Mouse (Mus musculus) myocyte (in vitro differentiated cells): ENCODE measurements around the gene Tmem94. TPM values are rescaled to one million over a fixed set of nuclear protein-coding genes. Genes with fewer than 3 reads are reported as not detected.

ENCODE experiments used
- H3K27me3 ChIP-seq: one replicate; pipeline ENCODE4 v1.6.1; 2011; ENCODE audit not compliant: control insufficient read depth, insufficient read depth, insufficient read length
- H3K36me3 ChIP-seq: one replicate; pipeline ENCODE4 v1.6.1; 2011; ENCODE audit not compliant: control insufficient read depth, insufficient read depth
- H3K4me2 ChIP-seq: one replicate; pipeline ENCODE4 v1.6.1; 2011; ENCODE audit warnings: low read depth, control low read depth
- H3K4me3 ChIP-seq: one replicate; pipeline ENCODE4 v1.5.1; 2011; ENCODE audit warnings: mild to moderate bottlenecking, control low read depth, moderate library complexity
- H3K79me2 ChIP-seq: one replicate; pipeline ENCODE4 v1.6.1; 2011; ENCODE audit not compliant: control insufficient read depth, insufficient read depth
- H3ac ChIP-seq: one replicate; pipeline ENCODE4 v1.6.1; 2011; ENCODE audit not compliant: control insufficient read depth, insufficient read length
- CEBPB ChIP-seq: IDR thresholded peaks from 2 replicates; pipeline ENCODE4 v1.6.1; 2011; ENCODE audit warnings: mild to moderate bottlenecking, moderate library complexity; ENCODE audit not compliant: poor library complexity, insufficient read depth, severe bottlenecking
- E2F4 ChIP-seq: IDR thresholded peaks from one replicate; pipeline ENCODE4 v1.6.1; 2011; ENCODE audit warnings: mild to moderate bottlenecking, control low read depth, moderate library complexity; ENCODE audit not compliant: insufficient read depth
- MAX ChIP-seq: IDR thresholded peaks from one replicate; pipeline ENCODE4 v1.6.1; 2011; ENCODE audit warnings: low read depth, mild to moderate bottlenecking, control low read depth
- MYOD1 ChIP-seq, 3 experiments: IDR thresholded peaks; one replicate each; pipeline ENCODE4 v1.6.1; 2011; ENCODE audit warnings: control low read depth in 2 of 3, low read depth in 2 of 3, mild to moderate bottlenecking in 2 of 3, moderate library complexity in 1 of 3; ENCODE audit not compliant: insufficient read length in 2 of 3, control insufficient read depth in 1 of 3
- MYOG ChIP-seq, 3 experiments: IDR thresholded peaks; one replicate each; pipeline ENCODE4 v1.6.1; 2011; ENCODE audit warnings: control low read depth in 2 of 3, low read depth in 2 of 3, mild to moderate bottlenecking in 2 of 3; ENCODE audit not compliant: insufficient read length in 2 of 3, control insufficient read depth in 1 of 3, insufficient read depth in 1 of 3
- POLR2A ChIP-seq: IDR thresholded peaks from one replicate; pipeline ENCODE4 v1.6.1; 2011; ENCODE audit warnings: low read depth, mild to moderate bottlenecking, control low read depth, moderate library complexity; ENCODE audit not compliant: insufficient read length
- POLR2AphosphoS2 ChIP-seq: IDR thresholded peaks from one replicate; pipeline ENCODE4 v1.6.1; 2011; ENCODE audit warnings: low read depth, control low read depth; ENCODE audit not compliant: insufficient read length
- REST ChIP-seq: IDR thresholded peaks from one replicate; pipeline ENCODE4 v1.6.1; 2011; ENCODE audit warnings: mild to moderate bottlenecking, control low read depth, moderate library complexity; ENCODE audit not compliant: insufficient read depth, insufficient read length
- SRF ChIP-seq: IDR thresholded peaks from one replicate; pipeline ENCODE4 v1.6.1; 2011; ENCODE audit warnings: low read depth; ENCODE audit not compliant: control insufficient read depth, insufficient read length
- TCF12 ChIP-seq: IDR thresholded peaks from one replicate; pipeline ENCODE4 v1.6.1; 2011; ENCODE audit warnings: mild to moderate bottlenecking, control low read depth; ENCODE audit not compliant: poor library complexity, insufficient read depth, severe bottlenecking
- TCF3 ChIP-seq: IDR thresholded peaks from one replicate; pipeline ENCODE4 v1.6.1; 2011; ENCODE audit warnings: low read depth, control low read depth; ENCODE audit not compliant: insufficient read length
- USF1 ChIP-seq: IDR thresholded peaks from one replicate; pipeline ENCODE4 v1.6.1; 2011; ENCODE audit warnings: low read depth, mild to moderate bottlenecking, control low read depth, moderate library complexity
- polyA plus RNA-seq: library from polyadenylated mRNA; unstranded; fragments of >200 nt; fragmentation: generic; extraction: Trizol; gene quantifications from one replicate; pipeline ENCODE4 v1.2.1, GENCODE M21; 2012; ENCODE audit warnings: missing spikeins

The Tmem94 gene
- polyA plus RNA-seq, 1 experiment = 19.6 TPM

DNA sequence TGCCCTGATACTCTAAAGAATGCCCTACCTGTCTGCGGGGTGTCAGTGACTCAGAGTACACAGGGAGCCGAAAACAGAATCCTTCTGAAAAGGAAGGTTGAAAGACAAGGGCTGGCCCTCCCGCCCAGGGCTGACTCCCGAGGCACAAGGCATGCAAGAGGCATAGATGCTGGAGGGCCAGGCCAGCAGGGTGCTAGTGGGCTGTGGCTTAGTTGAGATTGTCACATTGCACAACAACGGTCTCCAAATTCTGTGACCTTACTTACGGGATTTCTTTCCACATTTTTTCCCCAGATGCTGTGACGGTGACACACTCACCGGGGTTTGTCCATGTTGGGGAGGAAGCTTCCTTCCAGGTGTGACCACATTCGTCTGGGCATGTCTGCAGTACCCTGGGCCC lies 11.7 kb downstream of the Tmem94 start:
- no peak for TF ChIP-seq SRF
- no peak for TF ChIP-seq E2F4
- no peak for TF ChIP-seq MYOD1 (IDR thresholded peaks at IDR 0.05; ENCODE audit: control insufficient read depth in 1 of 3, insufficient read length in 2 of 3, low read depth in 2 of 3)
- no peak for TF ChIP-seq TCF3
- TF ChIP-seq MAX = no peak
- TF ChIP-seq MYOG (IDR thresholded peaks at IDR 0.05; ENCODE audit: control insufficient read depth in 1 of 3, insufficient read depth in 1 of 3, insufficient read length in 2 of 3, low read depth in 2 of 3) = no peak
- no peak for TF ChIP-seq REST
- TF ChIP-seq POLR2A = no peak
- no peak for TF ChIP-seq CEBPB
- TF ChIP-seq POLR2AphosphoS2 = no peak
- TF ChIP-seq USF1 = no peak
- TF ChIP-seq TCF12 = no peak
- no peak overlapping the region for H3K4me3 ChIP-seq
- no peaks in the 10 kb centered on the region for H3K27me3 ChIP-seq
- no peaks in the 10 kb centered on the region for H3K79me2 ChIP-seq
- H3K36me3 ChIP-seq = no peaks in the 10 kb centered on the region
- no peak overlapping the region for H3K4me2 ChIP-seq
- H3ac ChIP-seq = no peak overlapping the region

DNA sequence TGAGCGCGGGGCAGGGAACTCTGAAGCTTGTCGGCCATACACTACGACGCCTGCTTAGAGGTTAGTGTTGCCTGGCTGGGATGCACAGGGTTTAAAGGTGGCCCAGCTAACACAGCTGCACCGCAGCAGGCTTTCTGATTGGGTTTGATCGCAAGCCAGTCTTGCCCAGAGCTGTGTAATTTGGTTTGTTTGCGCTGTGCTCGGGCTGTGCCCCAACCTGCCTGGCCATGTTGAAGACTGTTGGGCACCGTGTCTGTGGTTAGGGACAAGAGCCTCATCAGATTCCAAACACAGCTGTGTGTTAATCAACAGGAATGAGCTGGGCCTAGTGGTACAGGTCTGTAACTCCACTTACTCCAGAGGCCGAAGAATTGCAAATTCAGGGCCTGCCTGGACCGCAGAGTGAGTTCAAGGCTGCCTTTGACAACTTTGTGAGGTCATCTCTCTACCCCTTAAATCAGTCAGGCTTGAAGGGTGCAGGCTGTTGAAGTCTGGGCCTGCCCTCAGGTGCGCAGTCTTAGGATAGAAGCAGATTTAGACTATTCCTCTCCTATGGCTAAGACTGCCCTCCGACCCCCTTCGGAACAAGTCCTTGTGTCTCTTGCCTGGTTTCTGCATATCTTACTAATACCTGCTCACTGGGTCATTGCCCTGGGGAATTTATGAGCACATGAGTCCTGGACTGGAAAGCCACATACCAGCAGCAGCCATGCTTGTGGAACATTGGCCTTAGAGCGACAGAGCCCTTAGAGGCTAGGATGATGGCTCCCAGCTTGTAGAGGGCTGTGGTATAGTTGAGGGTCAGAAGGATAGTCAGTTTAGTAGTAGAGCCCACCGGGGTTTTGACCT lies 12.5 kb downstream of the Tmem94 start:
- Histone ChIP-seq H3K27me3 (no peaks in the 10 kb centered on the region), H3ac (no peak overlapping the region), H3K4me3 (no peak overlapping the region), H3K4me2 (no peak overlapping the region), H3K36me3 (no peaks in the 10 kb centered on the region), H3K79me2 (no peaks in the 10 kb centered on the region)
- TF ChIP-seq SRF (no peak), MAX (no peak), MYOG (IDR thresholded peaks at IDR 0.05; ENCODE audit: control insufficient read depth in 1 of 3, insufficient read depth in 1 of 3, insufficient read length in 2 of 3, low read depth in 2 of 3) (no peak), MYOD1 (IDR thresholded peaks at IDR 0.05; ENCODE audit: control insufficient read depth in 1 of 3, insufficient read length in 2 of 3, low read depth in 2 of 3) (no peak), E2F4 (no peak), TCF12 (no peak), POLR2A (no peak)

DNA sequence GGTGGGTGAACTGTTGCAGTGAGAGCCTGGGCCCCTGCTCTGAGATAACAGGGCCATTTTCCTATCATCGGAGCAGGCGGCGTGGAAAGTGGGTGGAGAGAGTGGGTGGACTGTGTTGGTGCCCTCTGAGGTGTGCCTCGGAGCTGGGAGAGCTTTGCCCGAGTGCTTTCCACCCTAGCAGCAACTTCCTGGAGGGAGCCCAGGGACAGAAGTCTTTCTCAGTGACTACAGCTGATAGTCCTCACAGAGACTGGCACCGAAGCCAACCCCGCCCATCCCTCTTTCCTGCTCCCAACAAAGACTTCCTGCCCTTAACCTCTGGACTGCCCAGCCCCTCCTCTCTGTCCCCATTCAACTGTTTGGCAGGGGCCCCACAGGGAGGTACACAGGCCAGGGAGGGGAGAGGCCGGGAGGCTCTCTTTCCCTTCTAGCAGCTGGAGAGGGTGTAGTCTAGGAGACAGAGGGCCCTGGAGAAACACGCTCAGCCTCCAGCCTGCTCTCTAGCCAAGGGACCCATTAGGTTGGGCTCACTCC lies 13.9 kb downstream of the Tmem94 start:
- Histone ChIP-seq H3K4me3 (no peak overlapping the region), H3K36me3 (no peaks in the 10 kb centered on the region), H3K27me3 (no peaks in the 10 kb centered on the region), H3ac (no peak overlapping the region), H3K4me2 (no peak overlapping the region), H3K79me2 (no peaks in the 10 kb centered on the region)
- no peak for TF ChIP-seq REST
- TF ChIP-seq E2F4 = no peak
- no peak for TF ChIP-seq TCF3
- no peak for TF ChIP-seq POLR2A
- TF ChIP-seq MYOG (IDR thresholded peaks at IDR 0.05; ENCODE audit: control insufficient read depth in 1 of 3, insufficient read depth in 1 of 3, insufficient read length in 2 of 3, low read depth in 2 of 3) = no peak
- TF ChIP-seq MAX = no peak
- no peak for TF ChIP-seq CEBPB
- TF ChIP-seq SRF = no peak
- TF ChIP-seq MYOD1 (IDR thresholded peaks at IDR 0.05; ENCODE audit: control insufficient read depth in 1 of 3, insufficient read length in 2 of 3, low read depth in 2 of 3) = no peak
- TF ChIP-seq POLR2AphosphoS2 = no peak
- TF ChIP-seq USF1 = no peak
- no peak for TF ChIP-seq TCF12

DNA sequence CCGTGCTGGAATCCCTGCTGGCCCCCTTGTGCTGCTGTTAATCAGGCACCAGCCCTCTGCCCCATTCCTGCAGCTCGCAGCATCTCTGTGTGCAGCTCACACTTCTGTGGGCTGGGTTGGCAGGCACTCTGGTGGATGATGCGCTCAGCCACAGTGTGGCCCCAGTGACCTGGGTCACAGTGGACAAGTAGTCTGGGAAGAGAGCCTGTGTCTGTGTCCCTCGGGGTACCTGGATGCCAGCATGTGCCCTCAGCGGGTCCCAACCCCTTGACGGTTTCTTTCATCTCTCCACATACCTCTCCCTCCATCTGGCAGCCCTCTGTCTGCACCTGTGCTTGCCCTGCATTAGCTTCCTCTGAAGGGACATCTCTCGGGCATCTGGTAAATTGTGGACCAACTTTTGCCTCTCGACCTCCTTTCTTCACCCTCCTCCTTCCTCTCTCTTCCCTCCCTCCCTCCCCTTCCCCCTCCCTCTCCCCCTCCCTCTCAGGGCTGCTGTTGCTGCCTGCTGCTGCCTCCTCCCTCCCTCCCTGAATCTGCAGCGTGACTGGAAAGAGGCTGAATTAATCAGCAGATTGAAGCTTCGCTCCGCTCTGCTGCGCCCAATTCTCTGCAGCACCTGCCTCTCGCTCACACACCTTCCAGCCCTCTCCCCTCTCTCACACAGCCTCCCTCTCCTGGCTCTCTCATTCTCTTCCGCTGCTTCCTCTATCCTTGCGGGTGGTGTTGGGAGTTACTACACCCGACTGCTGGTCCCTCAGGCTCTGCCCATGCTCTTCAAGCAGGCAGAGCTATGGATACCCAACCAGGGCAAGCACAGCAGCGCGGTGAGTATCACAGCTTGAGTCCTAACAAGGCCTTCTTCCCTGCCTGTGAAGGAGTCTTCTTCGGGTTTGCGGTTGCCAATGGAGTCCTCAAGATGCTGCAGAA lies 15.2 kb downstream of the Tmem94 start:
- Histone ChIP-seq H3K79me2 (no peaks in the 10 kb centered on the region), H3K4me3 (no peak overlapping the region), H3K27me3 (no peaks in the 10 kb centered on the region), H3K36me3 (no peaks in the 10 kb centered on the region), H3K4me2 (no peak overlapping the region), H3ac (no peak overlapping the region)
- TF ChIP-seq TCF12 (no peak), POLR2A (no peak), SRF (no peak), MAX (no peak), E2F4 (no peak), CEBPB (no peak), REST (no peak), POLR2AphosphoS2 (no peak), TCF3 (no peak), USF1 (no peak), MYOG (IDR thresholded peaks at IDR 0.05; ENCODE audit: control insufficient read depth in 1 of 3, insufficient read depth in 1 of 3, insufficient read length in 2 of 3, low read depth in 2 of 3) (no peak), MYOD1 (IDR thresholded peaks at IDR 0.05; ENCODE audit: control insufficient read depth in 1 of 3, insufficient read length in 2 of 3, low read depth in 2 of 3) (no peak)
